Mouse (Mus musculus): Measurements from ENCODE around the gene Arfgef3.
A peak's percentile ranks its signal among the peaks of the same experiment; 100 is the strongest.

Arfgef3 gene

DNA sequence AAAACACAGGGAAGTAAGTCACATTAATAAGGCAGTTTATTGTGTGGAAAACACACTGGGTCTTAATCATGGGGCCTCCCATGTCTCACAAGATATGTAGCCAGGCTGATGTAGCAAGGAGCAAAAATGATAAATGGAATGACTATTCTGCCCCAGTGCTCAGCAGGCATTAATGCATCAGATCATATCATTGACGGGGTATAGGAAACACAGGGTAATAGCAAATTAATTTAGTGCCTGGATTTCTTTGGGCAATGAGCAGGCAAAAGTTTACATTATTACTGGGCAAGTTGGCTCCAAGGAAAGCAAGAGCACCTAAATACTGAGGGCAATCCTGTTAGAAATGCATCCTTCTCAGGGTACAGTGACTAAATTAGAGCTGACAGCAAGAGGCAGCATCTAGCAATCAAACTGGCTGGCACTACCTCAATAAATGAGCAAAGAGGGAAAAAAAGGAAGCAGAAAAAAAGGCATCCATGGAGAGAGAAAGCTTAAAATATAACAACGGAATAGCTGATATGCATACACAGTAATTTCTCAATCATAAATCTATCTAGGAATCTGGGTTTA, 62.3 kb downstream of the Arfgef3 start:
- DNase-seq (ENCODE audit: low spot score): no peak

- DNase-seq (ENCODE audit: low spot score): no peak
Observed at GRCm38 (mm10) chr10:18680661-18681384, 62.9 kb downstream of the Arfgef3 start.

DNA sequence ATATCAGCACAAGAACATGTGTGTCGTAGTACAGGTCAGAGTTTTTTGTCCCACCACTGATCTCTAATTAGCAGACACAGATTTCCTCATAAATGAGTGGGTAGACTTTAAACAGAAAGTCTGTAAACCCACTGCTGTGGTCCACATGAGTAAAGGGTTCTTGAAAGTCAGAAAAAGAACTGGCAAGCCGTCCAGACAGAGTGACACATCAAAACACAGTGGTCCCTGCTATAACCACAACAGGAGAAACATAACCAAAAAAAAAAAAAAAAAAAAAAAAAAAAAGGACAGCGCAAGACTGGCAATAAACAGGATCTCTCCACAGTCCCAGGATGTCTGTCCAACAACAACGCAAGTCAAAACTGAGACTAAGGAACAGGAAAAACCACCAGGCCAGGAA, 64.9 kb downstream of the Arfgef3 start:
- DNase-seq (ENCODE audit: low spot score): no peak

- DNase-seq (ENCODE audit: low spot score): no peak
Observed at GRCm38 (mm10) chr10:18664794-18665193, 79.0 kb downstream of the Arfgef3 start.

GRCm38 (mm10) chr10:18664016-18664415, 79.7 kb downstream of the Arfgef3 start:
- DNase-seq (ENCODE audit: low spot score): no peak

DNA sequence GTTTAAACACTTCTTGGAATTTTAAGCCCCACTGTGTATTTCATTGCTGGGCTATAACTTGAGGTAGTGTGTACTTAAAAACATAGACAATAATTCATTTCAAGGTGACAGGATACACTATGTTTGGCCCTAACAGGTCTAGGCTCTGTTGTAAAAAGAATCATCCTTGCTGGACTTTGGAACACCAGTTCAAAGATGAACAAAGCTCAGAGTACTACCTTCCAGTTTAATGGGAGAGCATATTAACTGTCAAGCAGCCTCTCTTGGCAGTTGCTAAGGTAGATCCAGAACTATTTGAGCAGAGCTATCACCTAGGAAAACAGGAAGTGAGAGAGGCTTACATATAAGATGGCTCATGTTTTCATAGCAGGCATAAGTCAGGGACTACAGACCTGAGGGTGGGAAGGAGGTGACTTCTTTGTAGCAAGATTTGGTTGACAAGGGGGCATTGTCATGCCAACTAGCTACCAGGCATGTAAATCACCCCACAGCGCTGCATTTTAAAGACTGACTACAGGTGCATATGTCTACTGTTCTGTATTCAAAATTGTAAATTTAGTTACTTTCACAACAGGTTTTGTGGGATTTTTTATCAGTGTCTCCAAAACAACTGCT, 82.0 kb downstream of the Arfgef3 start:
- DNase-seq (ENCODE audit: low spot score): no peak

DNA sequence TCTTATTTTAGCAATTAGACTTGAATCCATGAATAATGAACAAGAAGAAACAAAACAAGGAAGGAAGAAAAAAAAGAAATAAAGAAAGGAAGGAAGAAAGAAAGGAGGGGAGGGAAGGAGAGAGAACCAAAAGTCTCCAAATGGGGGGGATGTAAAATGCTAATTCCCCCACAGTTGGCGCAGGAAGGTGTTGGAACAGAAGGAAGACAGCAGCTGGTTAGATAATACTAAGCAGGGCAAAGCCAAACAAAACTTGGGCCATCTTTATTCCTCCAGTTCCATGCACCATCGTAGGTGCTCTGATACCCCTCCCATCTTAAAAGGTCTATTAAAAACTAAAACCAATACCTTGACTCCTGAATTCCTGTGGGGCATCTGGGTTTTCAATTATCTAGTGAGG, 82.8 kb downstream of the Arfgef3 start:
- no peak for DNase-seq (ENCODE audit: low spot score)

GRCm38 (mm10) chr10:18657588-18657987, 86.2 kb downstream of the Arfgef3 start:
- DNase-seq (ENCODE audit: low spot score): no peak

- no peak for DNase-seq (ENCODE audit: low spot score)
Observed at GRCm38 (mm10) chr10:18647069-18647468, 96.7 kb downstream of the Arfgef3 start.

DNA sequence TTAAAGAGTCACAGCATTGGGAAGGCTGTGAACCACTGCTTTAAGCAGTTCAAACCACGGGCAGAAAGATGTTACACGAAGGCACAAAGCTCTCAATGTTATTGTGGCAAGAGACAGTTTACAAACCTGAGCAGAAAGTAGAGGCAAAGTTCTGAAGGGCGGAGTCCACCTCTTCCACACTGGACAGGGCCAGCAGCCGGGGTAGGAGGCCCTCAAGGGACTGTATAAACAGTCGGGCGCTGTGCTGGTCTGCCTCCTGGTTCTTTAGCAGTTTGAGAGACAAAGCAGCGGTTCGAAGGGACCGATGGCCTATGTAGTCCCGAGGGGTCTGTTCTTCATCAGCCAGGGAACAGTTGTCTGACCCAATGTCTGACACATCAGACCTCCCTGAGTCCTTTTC, 97.7 kb downstream of the Arfgef3 start:
- DNase-seq (ENCODE audit: low spot score): no peak

DNA sequence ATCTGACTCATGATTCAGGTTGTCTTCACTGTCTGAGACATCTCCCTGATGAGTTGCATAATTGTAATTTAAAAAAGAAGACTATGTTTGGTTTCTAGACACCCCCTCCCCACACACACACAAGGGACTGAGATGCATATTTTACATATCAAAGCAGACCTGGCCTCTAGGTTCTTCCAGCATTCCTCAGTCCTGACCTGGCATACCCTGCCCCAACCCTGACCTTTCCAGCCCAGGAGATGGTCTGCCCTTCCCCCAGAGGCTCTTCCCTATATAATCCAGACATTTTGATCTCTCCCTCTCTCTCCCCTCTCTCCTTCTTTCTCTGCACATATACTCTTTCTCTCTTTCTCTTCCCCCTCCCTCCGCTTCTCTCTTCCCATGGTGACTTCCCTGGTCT, 99.4 kb downstream of the Arfgef3 start:
- DNase-seq (ENCODE audit: low spot score): no peak

DNA sequence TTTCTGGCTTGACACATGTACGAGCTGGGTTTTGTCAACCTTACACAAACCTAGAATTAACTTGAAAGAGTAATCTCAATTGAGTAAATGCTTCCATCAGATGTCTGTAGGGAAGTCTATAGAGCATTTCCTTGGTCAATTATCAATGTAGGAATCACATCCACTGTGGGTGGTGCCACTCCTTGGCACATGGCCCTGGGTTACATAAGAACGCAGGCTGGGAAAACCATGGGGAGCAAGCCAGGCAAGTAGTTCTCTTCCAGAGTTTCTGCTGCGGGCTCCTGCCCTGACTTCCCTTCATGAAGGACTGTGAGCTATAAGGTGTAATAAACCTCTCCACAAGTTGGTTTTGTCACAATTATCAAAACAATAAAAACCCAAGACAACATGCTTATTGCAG, 100.2 kb downstream of the Arfgef3 start:
- no peak for DNase-seq (ENCODE audit: low spot score)

DNA sequence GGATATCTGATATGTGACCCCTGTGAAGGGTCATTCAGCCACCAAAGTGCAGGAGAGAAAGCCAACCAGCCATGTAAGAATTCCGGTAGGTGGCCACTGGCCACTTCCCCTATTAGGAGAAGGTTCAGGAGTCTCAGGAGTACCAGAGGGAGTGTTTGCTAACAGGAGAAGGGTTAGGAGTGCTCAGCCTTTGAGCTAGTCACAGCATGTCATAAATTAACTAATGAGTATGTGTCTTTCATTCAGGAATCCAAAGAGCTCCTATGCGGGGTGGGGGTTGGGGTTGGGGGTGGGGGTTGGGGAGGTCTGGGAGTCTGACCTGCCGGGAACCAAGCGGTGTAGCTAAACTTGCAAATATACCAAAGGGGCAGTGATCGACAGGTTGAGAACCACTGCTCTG, 100.9 kb downstream of the Arfgef3 start:
- no peak for DNase-seq (ENCODE audit: low spot score)

GRCm38 (mm10) chr10:18640596-18640995, 103.2 kb downstream of the Arfgef3 start:
- no peak for DNase-seq (ENCODE audit: low spot score)

GRCm38 (mm10) chr10:18635450-18635849, 108.3 kb downstream of the Arfgef3 start:
- DNase-seq (ENCODE audit: low spot score): no peak

- no peak for DNase-seq (ENCODE audit: low spot score)
Observed at GRCm38 (mm10) chr10:18634405-18634985, 109.3 kb downstream of the Arfgef3 start.

GRCm38 (mm10) chr10:18630498-18630897, 113.3 kb downstream of the Arfgef3 start:
- DNase-seq (ENCODE audit: low spot score): no peak

GRCm38 (mm10) chr10:18627530-18627929, 116.2 kb downstream of the Arfgef3 start:
- DNase-seq (ENCODE audit: low spot score): no peak

DNA sequence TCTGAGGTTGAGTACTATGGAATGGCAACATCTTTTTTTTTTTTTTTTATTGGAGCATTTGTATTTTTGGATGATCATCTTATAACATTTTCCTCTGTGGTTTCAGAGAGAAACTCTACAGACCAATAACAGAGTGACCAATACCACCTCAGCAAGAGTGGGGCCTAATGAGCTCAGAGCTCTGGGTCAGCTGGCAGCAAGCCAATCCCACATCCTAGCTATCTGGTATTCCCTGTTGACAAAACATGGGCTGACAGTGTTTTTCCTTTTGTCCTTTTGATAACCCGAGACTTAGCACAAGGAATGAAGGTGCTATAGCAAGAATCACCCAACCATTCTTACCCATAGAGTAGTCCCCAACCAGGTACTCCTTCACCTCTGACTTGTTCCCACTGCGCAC, 131.0 kb downstream of the Arfgef3 start:
- DNase-seq (ENCODE audit: low spot score): no peak

DNA sequence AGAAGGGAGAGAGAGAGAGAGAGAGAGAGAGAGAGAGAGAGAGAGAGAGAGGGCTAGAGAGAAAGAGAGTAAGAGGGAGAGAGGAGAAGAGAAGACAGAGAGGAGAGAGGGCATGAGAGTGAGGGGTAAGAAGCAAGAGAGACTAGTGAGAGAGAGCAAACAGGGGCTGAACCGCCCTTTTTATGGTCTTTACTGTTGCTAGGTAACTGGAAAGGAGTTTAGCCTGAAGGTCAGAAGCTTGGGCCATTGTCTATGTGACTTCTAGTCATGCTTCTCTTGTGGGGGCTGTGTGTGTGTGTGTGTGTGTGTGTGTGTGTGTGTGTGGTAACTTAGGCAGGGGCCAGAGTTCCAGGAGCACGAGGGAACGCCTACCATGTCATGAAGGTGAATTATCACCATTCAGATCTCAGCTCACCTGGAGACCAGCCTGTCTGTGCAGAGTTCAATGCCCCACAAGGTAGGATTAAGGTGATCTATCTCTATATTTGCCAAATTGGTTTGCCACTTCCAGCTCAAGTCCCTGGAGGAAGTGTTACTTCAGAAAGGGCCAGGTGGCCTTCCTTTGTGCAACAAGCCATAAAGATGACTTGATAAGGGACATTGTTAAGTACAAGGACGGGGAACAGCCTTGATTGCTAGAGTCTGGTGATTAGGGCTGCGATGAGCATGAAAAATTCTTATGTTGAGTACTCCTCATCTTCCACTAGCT, 138.8 kb downstream of the Arfgef3 start:
- peak; percentile 6 for DNase-seq (ENCODE audit: low spot score)

GRCm38 (mm10) chr10:18602030-18602429, 141.7 kb downstream of the Arfgef3 start:
- DNase-seq (ENCODE audit: low spot score): peak; percentile 84

DNA sequence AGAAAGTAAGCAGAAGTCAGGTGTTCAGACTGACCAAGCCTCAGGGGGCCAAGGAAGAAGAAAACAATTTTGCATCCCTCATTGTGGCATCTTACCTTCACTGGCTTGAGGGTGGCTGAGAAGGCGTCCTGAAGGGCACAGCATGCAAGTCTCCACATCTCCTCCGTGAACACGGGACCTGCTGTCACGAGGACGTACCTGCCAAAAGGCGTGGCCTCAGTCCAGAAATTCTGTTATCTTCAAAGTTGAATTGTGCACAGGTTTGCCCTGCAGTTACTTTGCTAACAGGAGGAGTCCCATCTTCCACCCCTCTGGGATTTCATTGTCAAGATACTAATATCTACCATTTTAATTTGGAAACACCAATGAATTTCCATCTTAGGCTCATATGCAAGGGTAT, 146.1 kb downstream of the Arfgef3 start:
- DNase-seq (ENCODE audit: low spot score): no peak

GRCm38 (mm10) chr10:18589455-18589854, 154.3 kb downstream of the Arfgef3 start:
- DNase-seq (ENCODE audit: low spot score): no peak

Data from embryo, embryonic 10.5 days (tissue).